Mouse (Mus musculus) left cerebral cortex, postnatal 25 days (tissue): ENCODE results near the gene Nln. TPM values are rescaled to one million over a fixed set of nuclear protein-coding genes. Genes with fewer than 3 reads are reported as not detected.

Source experiments
- DNase-seq, 2 experiments: peaks; one replicate each; pipeline ENCODE4 v3.0.0; 2022; ENCODE audit warnings: low spot score in 2 of 2, mixed read lengths in 1 of 2
- intact Hi-C: fragments of 180-260 bp; cut with DNase I; formaldehyde crosslinking; loops from one replicate; pipeline ENCODE4 v1.15.1; 2025
- total RNA-seq, 2 experiments: library from RNA; stranded (reverse); gene quantifications; 2 replicates each; pipeline ENCODE4 v1.2.3; 2021

Nln gene
- total RNA-seq, 2 experiments from 2014 or later: 23.9 to 31.0 TPM

DNA sequence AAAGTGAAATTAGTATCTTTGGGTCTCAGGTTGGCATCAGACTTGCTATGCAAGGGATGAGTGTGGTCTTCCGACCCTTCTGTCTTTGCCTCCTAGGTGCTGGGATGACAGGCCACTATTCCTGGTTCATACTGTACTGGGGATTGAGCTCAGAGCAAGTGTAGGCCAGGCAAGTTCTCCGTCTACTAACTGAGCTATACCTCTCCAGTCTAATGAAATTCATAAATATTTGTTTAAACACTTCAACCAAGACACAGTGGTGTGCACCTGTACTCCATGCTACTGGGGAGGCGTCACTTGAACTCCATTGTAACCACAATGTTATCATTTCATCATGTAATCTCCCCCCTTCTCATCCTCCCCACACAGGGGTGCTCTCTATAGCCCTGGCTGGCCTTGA lies 82.9 kb downstream of the Nln start:
- intact Hi-C loops: loop anchor here (5.0 kb wide), 1 partner anchor 104 kb away; the partner anchor contains the start of gene Erbin
- no peak for DNase-seq

- no peak for DNase-seq
- intact Hi-C loops: loop anchor here (5.0 kb wide), 1 partner anchor 103 kb away; the partner anchor contains the start of gene Erbin
These were observed 83.8 kb downstream of the Nln start for GRCm38 (mm10) chr13:104025710-104025995.

- intact Hi-C loops: loop anchor here (5.0 kb wide), 1 partner anchor 103 kb away; the partner anchor contains the start of gene Erbin
- DNase-seq: no peak
These were observed 84.3 kb downstream of the Nln start for GRCm38 (mm10) chr13:104024856-104025709.

GRCm38 (mm10) chr13:104024275-104024674 lies 85.1 kb downstream of the Nln start:
- no peak for DNase-seq
- intact Hi-C loops: no loop called here

GRCm38 (mm10) chr13:104023356-104023911 lies 86.0 kb downstream of the Nln start:
- peak; percentile 34 to 79 for DNase-seq
- intact Hi-C loops: loop anchor here (1.0 kb wide), 1 partner anchor 49 kb away; no protein-coding TSS in a partner anchor

DNA sequence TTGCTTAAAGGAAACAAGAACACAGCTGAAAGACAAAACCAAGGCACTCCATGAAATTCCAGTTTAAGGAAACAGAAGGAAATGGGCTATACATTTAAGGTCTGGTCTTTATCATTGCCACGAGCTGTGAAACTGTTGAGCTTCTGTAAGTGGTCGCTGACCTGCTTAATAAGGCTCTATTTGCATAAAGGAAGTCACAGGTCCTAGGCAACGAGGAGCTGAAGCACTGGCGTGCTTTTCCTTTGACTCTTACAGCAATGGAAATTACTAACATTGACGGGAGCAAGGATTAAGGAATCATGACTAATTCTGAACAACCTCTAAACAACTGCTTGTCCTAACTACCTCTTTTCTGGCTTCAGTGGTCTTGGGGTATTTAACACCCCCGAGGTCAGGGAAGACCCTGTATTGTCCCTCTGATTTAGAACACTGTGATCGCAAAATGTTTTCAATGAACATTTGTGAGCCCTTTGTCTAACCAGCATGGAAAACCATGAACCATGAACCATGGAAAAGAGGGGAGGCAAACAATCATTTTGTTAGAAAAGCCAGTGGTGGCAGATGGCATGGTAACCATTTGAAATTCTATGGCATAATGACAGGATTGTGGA lies 90.8 kb downstream of the Nln start:
- intact Hi-C loops: no loop called here
- DNase-seq: no peak

GRCm38 (mm10) chr13:104015246-104016105 lies 93.9 kb downstream of the Nln start:
- DNase-seq: no peak
- intact Hi-C loops: no loop called here

GRCm38 (mm10) chr13:104014038-104014437 lies 95.4 kb downstream of the Nln start:
- intact Hi-C loops: no loop called here
- DNase-seq: no peak

GRCm38 (mm10) chr13:104013380-104013779 lies 96.0 kb downstream of the Nln start:
- intact Hi-C loops: no loop called here
- DNase-seq: no peak

DNA sequence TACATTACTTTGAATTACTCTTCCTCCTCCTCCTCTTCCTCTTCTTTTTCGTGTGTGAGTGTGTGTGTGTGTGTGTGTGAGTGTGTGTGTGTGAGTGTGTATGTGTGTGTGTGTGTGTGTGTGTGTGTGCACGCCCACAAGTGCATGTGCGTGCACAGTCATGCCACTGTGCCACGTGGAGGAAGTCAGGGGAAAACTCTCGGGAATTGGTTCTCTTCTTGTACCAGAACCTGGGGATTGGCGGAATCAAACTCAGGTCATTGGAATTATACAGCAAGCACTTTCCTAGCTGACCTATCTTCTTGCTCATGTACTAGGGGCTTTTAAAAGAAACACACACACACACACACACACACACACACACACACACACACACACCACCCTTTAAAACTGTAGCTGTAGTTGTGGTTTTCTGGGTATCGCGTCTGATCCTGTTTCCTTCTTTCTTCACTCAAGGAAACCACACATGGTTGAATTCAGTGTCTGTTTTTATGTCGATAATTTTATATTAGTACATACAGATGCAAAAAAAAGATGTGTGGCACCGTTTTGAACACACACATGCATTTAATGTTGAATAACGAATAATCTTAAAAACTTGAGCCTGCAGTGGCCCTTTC lies 97.1 kb downstream of the Nln start:
- intact Hi-C loops: no loop called here
- DNase-seq: no peak

GRCm38 (mm10) chr13:104011289-104011688 lies 98.1 kb downstream of the Nln start:
- intact Hi-C loops: no loop called here
- DNase-seq: no peak

DNA sequence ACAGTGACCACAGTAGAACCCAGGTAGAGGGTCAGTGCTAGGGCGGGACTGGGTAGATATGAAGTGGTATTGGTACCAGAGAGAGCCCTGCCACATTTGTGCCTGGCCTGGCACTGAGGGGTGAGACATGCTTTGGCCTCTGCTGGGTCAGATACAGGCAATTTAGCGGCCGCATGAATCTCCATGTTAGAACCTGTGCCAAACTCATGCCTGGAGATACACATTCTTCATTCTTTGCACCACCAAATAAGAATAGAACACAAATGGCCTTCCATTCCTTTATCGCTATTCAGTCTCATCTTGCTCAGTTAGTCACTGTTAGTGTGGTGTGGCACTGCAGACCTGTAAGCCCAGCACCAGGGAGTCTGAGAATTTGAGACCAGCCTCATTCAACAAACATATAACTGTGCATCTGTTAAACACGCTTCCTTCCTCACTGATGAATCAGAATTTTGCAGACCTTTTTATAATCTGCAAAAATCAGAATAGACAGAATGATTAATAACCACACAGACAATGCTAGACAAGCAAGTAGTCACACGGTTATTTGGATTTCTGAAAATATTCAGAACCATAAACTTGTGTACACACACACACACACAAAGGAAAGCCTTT lies 104.1 kb downstream of the Nln start:
- intact Hi-C loops: no loop called here
- no peak for DNase-seq

GRCm38 (mm10) chr13:103994085-103994455 lies 115.3 kb downstream of the Nln start:
- DNase-seq: peak in 1 of 2 experiments; percentile 53
- intact Hi-C loops: no loop called here

GRCm38 (mm10) chr13:103993142-103994084 lies 116.0 kb downstream of the Nln start:
- intact Hi-C loops: no loop called here
- DNase-seq: peak in 1 of 2 experiments; percentile 34

DNA sequence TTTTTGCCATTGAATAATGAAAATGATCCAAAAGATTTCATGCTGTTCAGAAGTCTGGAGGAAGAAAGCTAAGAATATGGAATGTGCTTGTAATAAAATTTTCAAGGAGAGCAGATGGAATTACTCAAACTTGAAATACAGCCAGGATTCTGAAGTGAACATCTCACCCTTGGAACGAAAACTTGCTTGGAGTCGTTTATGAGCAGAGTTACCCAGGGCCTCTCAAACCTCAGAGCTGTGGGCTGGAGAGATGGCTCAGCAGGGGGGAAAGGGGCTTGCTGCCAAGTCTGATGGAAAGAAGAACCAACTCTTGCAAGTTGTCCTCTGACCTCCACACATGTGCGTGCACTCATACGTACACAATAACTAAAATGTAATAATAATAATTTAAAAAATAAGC lies 122.8 kb downstream of the Nln start:
- peak in 1 of 2 experiments; percentile 56 for DNase-seq
- intact Hi-C loops: loop anchor here (2.0 to 5.0 kb wide), 2 partner anchors 64 to 180 kb away; partner anchors contain the start of gene Erbin

- no peak for DNase-seq
- intact Hi-C loops: loop anchor here (2.0 to 5.0 kb wide), 2 partner anchors 63 to 179 kb away; partner anchors contain the start of gene Erbin
These were observed 123.7 kb downstream of the Nln start for GRCm38 (mm10) chr13:103985510-103986278.

DNA sequence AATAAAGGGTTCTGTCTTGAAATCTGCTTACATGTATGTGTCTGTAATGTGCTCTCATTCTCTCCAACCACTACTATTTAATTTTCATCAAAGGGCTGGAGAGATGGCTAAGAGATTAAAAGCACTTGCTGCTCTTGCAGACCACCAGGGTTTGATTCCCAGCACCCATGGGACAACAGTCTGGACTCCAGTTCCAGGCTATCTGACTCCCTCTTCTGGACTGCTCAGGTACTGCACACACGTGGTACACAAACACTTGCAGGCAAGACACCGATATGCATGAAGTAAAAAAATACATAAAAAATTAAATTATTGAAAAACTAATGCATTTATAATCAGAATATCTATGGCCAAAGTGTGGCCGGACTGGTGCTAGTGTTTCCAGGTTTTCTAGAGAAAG lies 127.0 kb downstream of the Nln start:
- intact Hi-C loops: no loop called here
- no peak for DNase-seq
